Mouse (Mus musculus) CD4-positive, CD25-positive, alpha-beta regulatory T cell (primary cell): ENCODE measurements around the gene Gm2431. TPM values are rescaled to one million over a fixed set of nuclear protein-coding genes. Genes with fewer than 3 reads are reported as not detected.

Experiments
- polyA plus RNA-seq: library from polyadenylated mRNA; unstranded; fragments of 100-300 nt; shearing (Covaris generic); gene quantifications from one replicate; pipeline ENCODE4 v1.2.1, GENCODE M21; 2017

Gm2431 gene
- not detected for polyA plus RNA-seq

GRCm38 (mm10) chr7:142258254-142258653, at the start of gene Gm2431:
Gene Gm2431 (minus strand): TSS chr7:142258354.

GRCm38 (mm10) chr7:142303249-142303648, 45.1 kb upstream of the Gm2431 start, which contains the start of gene Krtap5-4:
Gene Krtap5-4 (plus strand): TSS chr7:142303549.

GRCm38 (mm10) chr7:142297018-142297417, 38.9 kb upstream of the Gm2431 start, which contains the start of gene Krtap5-1:
Gene Krtap5-1 (minus strand): TSS chr7:142297118.

GRCm38 (mm10) chr7:142274263-142274662, 16.1 kb upstream of the Gm2431 start, which contains the start of gene Gm4559:
Gene Gm4559 (minus strand): TSS chr7:142274363.

GRCm38 (mm10) chr7:142240978-142241377, 17.2 kb downstream of the Gm2431 start, which contains the start of gene Gm40460:
Gene Gm40460 (minus strand): TSS chr7:142241078.

GRCm38 (mm10) chr7:142229871-142230270, 28.3 kb downstream of the Gm2431 start, which contains the start of gene Krtap5-5:
Gene Krtap5-5 (minus strand): TSS chr7:142229971.

GRCm38 (mm10) chr7:142211559-142211958, 46.6 kb downstream of the Gm2431 start, which contains the start of gene Gm7579:
Gene Gm7579 (plus strand): TSS chr7:142211859.

Other genes with a start within 250 kb of the Gm2431 start
- gene Mob2, start 197.3 kb downstream of the Gm2431 start, polyA plus RNA-seq: 76.0 TPM
- gene Dusp8, start 162.5 kb downstream of the Gm2431 start, polyA plus RNA-seq: not detected
- not detected for gene Gm45618, start 137.6 kb downstream of the Gm2431 start, polyA plus RNA-seq
- not detected for gene Gm39115, start 122.3 kb downstream of the Gm2431 start, polyA plus RNA-seq
- not detected for gene Gm45337, start 113.7 kb downstream of the Gm2431 start, polyA plus RNA-seq
- gene Gm29735, start 101.2 kb downstream of the Gm2431 start, polyA plus RNA-seq: not detected
- gene Gm4553, start 92.6 kb downstream of the Gm2431 start, polyA plus RNA-seq: not detected
- not detected for gene Krtap5-2, start 82.3 kb downstream of the Gm2431 start, polyA plus RNA-seq
- gene Gm10153, start 68.0 kb downstream of the Gm2431 start, polyA plus RNA-seq: not detected
- not detected for gene Krtap5-3, start 57.0 kb downstream of the Gm2431 start, polyA plus RNA-seq
- gene Gm7579, start 46.5 kb downstream of the Gm2431 start, polyA plus RNA-seq: not detected
- not detected for gene Krtap5-5, start 28.4 kb downstream of the Gm2431 start, polyA plus RNA-seq
- gene Gm40460, start 17.3 kb downstream of the Gm2431 start, polyA plus RNA-seq: not detected
- gene Gm4559, start 16.0 kb upstream of the Gm2431 start, polyA plus RNA-seq: not detected
- not detected for gene Krtap5-1, start 38.8 kb upstream of the Gm2431 start, polyA plus RNA-seq
- not detected for gene Krtap5-4, start 45.2 kb upstream of the Gm2431 start, polyA plus RNA-seq
- gene Ifitm10, start 115.4 kb upstream of the Gm2431 start, polyA plus RNA-seq: 4.5 TPM
- not detected for gene Gm49369, start 124.3 kb upstream of the Gm2431 start, polyA plus RNA-seq
- 352 TPM for gene Ctsd, start 129.7 kb upstream of the Gm2431 start, polyA plus RNA-seq
- not detected for gene Syt8, start 176.5 kb upstream of the Gm2431 start, polyA plus RNA-seq
- gene Tnni2, start 183.5 kb upstream of the Gm2431 start, polyA plus RNA-seq: not detected
- 1,177 TPM for gene Lsp1, start 202.5 kb upstream of the Gm2431 start, polyA plus RNA-seq
- gene Tnnt3, start 240.5 kb upstream of the Gm2431 start, polyA plus RNA-seq: 5.0 TPM